ENCODE assay signal across 8 mouse cellular contexts in the genomic region with DNA sequence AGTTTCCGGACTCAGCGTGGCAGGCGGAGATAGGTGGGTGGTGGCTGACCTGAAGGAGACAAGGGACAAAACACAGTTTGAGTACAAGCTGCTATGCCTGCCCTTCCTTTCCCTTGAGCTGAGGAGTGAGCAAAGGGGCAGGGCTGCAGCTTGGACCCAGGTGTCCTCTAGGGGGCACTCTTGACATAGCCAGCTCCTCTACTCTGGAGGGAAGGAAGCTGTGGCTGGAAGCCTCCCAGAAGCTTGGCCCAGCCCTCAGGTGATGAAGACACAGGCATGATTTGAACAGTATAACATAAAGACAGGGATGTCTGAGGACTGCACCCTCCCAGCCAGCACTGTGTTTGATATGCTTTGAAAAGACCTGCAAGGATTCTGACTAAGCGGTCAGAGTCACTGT. TPM values are rescaled to one million over a fixed set of nuclear protein-coding genes. Genes with fewer than 3 reads are reported as not detected.
DNase-seq lines count a peak whose midpoint lies in the region; ATAC-seq and TF ChIP-seq lines count a peak whose summit lies in the region.

No protein-coding gene starts in this region.

- ATAC-seq in embryonic facial prominence, embryonic 11.5 days (replicated peaks; ENCODE audit: insufficient number of reproducible peaks, low FRiP score, low TSS enrichment, low read depth), result peak; percentile 72
- ATAC-seq in limb, embryonic 12.5 days (ENCODE audit: insufficient number of reproducible peaks, insufficient read depth, low FRiP score, low TSS enrichment, low read depth), result peak; percentile 83

- 39% methylated on average over 4 of the region's 4 CpGs for WGBS in embryonic facial prominence, embryonic 11.5 days
- whole genome bisulfite sequencing in heart, adult 2 months, result 44% methylated on average over 4 of the region's 4 CpGs
- 47% methylated on average over 4 of the region's 4 CpGs for WGBS in limb, embryonic 12.5 days

- no peak overlapping the region for H3K4me2 ChIP-seq in embryonic facial prominence, embryonic 11.5 days (ENCODE audit: low read depth, low read length)
- no peak overlapping the region for H3K4me2 ChIP-seq in limb, embryonic 12.5 days

- no peaks in the 10 kb centered on the region for H3K9me3 ChIP-seq in embryonic facial prominence, embryonic 11.5 days (replicated peaks; ENCODE audit: control insufficient read depth, low read length)
- H3K9me3 ChIP-seq in limb, embryonic 12.5 days, result no peaks in the 10 kb centered on the region

- TF ChIP-seq CTCF in heart, adult 2 months (IDR thresholded peaks at IDR 0.05), result no peak; the same call in 1 of the 2 replicates

- DNase-seq in 3T3-L1 (ENCODE audit: low read depth, low spot score), result peak; percentile 93
- DNase-seq in adrenal gland, postnatal 14 days, result peak; percentile 87
- DNase-seq in embryonic facial prominence, embryonic 11.5 days (ENCODE audit: low spot score), result peak; percentile 83
- DNase-seq in heart, adult 2 months, result peak; percentile 71 to 79
- peak; percentile 64 to 76 for DNase-seq in kidney, adult 8-10 months
- DNase-seq in naive thymus-derived CD4-positive, alpha-beta T cell, adult 2 months (ENCODE audit: low read depth), result peak; percentile 88
- peak; percentile 66 to 85 for DNase-seq in spleen, postnatal 4 days (ENCODE audit: low spot score in 2 of 2)

- intact Hi-C loops in heart, adult 2 months (cut with DNase I), result loop anchor here (1.0 to 5.0 kb wide), 4 partner anchors 45 to 224 kb away; a partner anchor contains a TSS

- H3K9ac ChIP-seq in embryonic facial prominence, embryonic 11.5 days (replicated peaks; ENCODE audit: low read length), result no peak overlapping the region
- H3K9ac ChIP-seq in heart, adult 2 months (ENCODE audit: low read depth, low read length), result no peak overlapping the region
- H3K9ac ChIP-seq in limb, embryonic 12.5 days (replicated peaks), result no peak overlapping the region

- H3K36me3 ChIP-seq in embryonic facial prominence, embryonic 11.5 days (replicated peaks; ENCODE audit: control insufficient read depth, insufficient read depth, low read depth, low read length), result no peaks in the 10 kb centered on the region
- no peaks in the 10 kb centered on the region for H3K36me3 ChIP-seq in heart, adult 2 months (ENCODE audit: control insufficient read depth, insufficient read depth, low read length)
- peaks cover 5% of the 10 kb centered on the region; the same call in 1 of the 2 replicates for H3K36me3 ChIP-seq in limb, embryonic 12.5 days

- no peaks in the 10 kb centered on the region for H3K79me2 ChIP-seq in heart, adult 2 months (replicated peaks; ENCODE audit: control insufficient read depth, insufficient read depth, low read length)

- no peak overlapping the region for H3K27ac ChIP-seq in embryonic facial prominence, embryonic 11.5 days (replicated peaks; ENCODE audit: low read depth, low read length)
- H3K27ac ChIP-seq in heart, adult 2 months, result no peak overlapping the region
- no peak overlapping the region for H3K27ac ChIP-seq in limb, embryonic 12.5 days

- TF ChIP-seq POLR2A in heart, adult 2 months (IDR thresholded peaks at IDR 0.05; ENCODE audit: insufficient read depth, low read depth, low read length), result no peak

- no peak overlapping the region for H3K4me3 ChIP-seq in embryonic facial prominence, embryonic 11.5 days (ENCODE audit: low read depth, low read length)
- no peak overlapping the region for H3K4me3 ChIP-seq in heart, adult 2 months
- H3K4me3 ChIP-seq in limb, embryonic 12.5 days (replicated peaks), result no peak overlapping the region

- H3K4me1 ChIP-seq in embryonic facial prominence, embryonic 11.5 days (ENCODE audit: control insufficient read depth, insufficient read depth, low read length), result no peaks in the 10 kb centered on the region
- H3K4me1 ChIP-seq in heart, adult 2 months (ENCODE audit: control insufficient read depth, insufficient read depth, low read length), result peaks cover 2% of the 10 kb centered on the region; the same call in 1 of the 2 replicates
- 0 out of 2 replicates have a peak, but pooled peaks cover 5% of the 10 kb centered on the region for H3K4me1 ChIP-seq in limb, embryonic 12.5 days (replicated peaks)

- H3K27me3 ChIP-seq in embryonic facial prominence, embryonic 11.5 days (ENCODE audit: control insufficient read depth, insufficient read depth, low read length), result no peaks in the 10 kb centered on the region
- no peaks in the 10 kb centered on the region for H3K27me3 ChIP-seq in heart, adult 2 months (ENCODE audit: control insufficient read depth, insufficient read depth, low read length)
- H3K27me3 ChIP-seq in limb, embryonic 12.5 days, result no peaks in the 10 kb centered on the region

- peak; percentile 80; the same call in 1 of the 2 replicates for TF ChIP-seq EP300 in heart, adult 2 months (IDR thresholded peaks at IDR 0.05; ENCODE audit: insufficient read depth, low read depth, low read length)

RNA-seq across cellular contexts. Expression of a gene that starts 49.0 kb away (rescaled TPM):
- 1.0 and 2.1 TPM in 2 replicates for total RNA-seq in adrenal gland, postnatal 14 days (2021)
- 41.9 and 42.1 TPM in 2 replicates for polyA plus RNA-seq in embryonic facial prominence, embryonic 11.5 days (2014; fragmentation: Nextera tagmentation; extraction: Ambion mirVana)
- total RNA-seq in heart, adult 2 months (2021), result under 1 TPM; 0.29 to 0.32 TPM
- 0.41 and 0.56 TPM in 2 replicates for polyA plus RNA-seq in heart, adult 2 months (2012; rRNA removed)
- polyA plus RNA-seq in limb, embryonic 12.5 days (2016; fragmentation: Nextera tagmentation; extraction: Ambion mirVana), result 44.2 and 46.5 TPM in 2 replicates

Comparison
In these comparisons a context has a peak if more than half of its experiments do, and no peak if none do; other contexts are left out.
1. RNA of a gene that starts 49.0 kb away (polyA plus RNA-seq): 44.2 to 46.5 TPM in limb, embryonic 12.5 days and 41.9 to 42.1 TPM in embryonic facial prominence, embryonic 11.5 days; 0.41 to 0.56 TPM in heart, adult 2 months; every median in the first group is over 10 times any median in the second.
2. Peak in every context shown above with its lines, with median percentiles within 50 percentile points of each other: DNase-seq.